Mouse (Mus musculus) lung, postnatal 36 days (tissue): ENCODE measurements around the gene Trnt1.

Source experiments
- DNase-seq: peaks from one replicate; pipeline ENCODE4 v3.0.0; 2022; ENCODE audit warnings: mixed read lengths

Trnt1 gene

GRCm38 (mm10) chr6:106791429-106791828, 22.5 kb downstream of the Trnt1 start:
- no peak for DNase-seq

DNA sequence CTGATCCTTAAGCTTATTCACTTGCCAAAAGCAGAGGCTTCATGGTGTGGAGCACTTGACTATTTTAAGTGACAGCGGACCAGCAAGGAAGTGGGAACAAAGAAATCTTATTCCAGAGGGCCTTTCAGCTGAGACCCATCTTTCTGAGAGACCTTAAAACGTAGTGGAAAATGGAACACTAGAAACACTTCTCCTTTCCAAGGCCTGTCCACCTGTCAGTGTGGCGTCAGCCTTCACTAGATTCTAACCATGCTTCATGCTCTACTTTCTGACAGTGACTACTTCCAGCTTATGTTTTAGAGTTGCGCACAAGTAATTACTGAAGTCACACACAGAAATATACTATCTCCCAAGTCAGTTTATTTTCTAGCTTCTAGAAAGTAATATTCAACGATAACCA, 23.6 kb downstream of the Trnt1 start:
- no peak for DNase-seq

GRCm38 (mm10) chr6:106793088-106793487, 24.2 kb downstream of the Trnt1 start:
- no peak for DNase-seq

DNA sequence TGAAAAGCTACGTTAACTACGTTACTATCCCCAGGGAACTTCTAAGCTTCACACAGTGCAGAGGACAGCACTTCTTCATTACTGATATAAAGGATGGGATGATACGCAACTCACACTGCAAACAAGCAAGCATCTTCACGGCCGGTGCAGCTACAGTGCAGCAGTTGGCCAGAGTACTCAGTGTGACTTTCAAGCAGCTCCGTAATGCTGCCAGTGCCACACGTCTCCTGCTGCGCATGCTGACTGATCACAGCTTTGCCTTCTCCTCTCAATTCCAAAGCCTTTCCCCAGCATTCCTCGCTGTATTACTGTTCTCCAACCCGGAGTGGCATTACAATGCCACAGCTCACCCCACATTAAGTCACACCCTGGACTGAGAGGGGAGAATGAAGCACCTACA, 24.7 kb downstream of the Trnt1 start:
- no peak for DNase-seq

GRCm38 (mm10) chr6:106794094-106794814, 25.3 kb downstream of the Trnt1 start:
- no peak for DNase-seq

GRCm38 (mm10) chr6:106799333-106800226, 30.7 kb downstream of the Trnt1 start, which contains the start of gene Crbn:
TSS of gene Crbn (minus strand) at chr6:106800077.
- DNase-seq: peak; percentile 94

DNA sequence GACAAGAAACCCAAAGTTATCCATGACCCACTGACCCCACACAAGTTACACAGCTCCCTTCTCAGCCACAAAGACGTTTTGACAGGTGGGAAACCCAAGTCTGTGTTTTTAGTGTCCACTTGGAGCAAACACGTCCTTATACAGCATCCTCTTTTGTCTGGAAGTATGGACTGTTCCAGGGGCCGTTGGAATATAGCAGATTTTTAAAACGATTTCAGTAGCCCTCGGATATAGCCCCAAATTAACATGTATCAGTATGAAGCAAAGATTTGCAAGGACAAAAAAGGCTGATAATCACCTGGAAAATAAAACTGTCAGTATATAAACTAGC, 31.3 kb downstream of the Trnt1 start:
- DNase-seq: no peak

DNA sequence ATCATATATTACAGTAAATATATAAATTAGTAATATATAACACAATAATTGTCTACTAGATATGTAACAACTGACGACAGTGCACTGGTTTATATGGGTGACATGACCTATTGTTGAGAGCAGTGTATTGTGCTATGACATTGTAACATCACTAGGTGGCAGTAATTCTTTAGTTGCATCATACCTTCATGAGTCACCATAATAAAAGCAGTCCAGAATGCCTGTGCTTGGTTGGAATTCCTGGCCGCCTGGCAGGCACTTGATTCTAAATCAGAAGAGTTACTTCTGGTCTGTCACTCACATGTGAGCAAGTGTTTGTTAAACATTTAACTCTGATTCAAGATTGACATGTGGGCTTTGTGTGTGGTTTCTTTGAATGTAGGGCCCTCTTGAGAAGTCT, 36.0 kb downstream of the Trnt1 start:
- DNase-seq: peak; percentile 45

DNA sequence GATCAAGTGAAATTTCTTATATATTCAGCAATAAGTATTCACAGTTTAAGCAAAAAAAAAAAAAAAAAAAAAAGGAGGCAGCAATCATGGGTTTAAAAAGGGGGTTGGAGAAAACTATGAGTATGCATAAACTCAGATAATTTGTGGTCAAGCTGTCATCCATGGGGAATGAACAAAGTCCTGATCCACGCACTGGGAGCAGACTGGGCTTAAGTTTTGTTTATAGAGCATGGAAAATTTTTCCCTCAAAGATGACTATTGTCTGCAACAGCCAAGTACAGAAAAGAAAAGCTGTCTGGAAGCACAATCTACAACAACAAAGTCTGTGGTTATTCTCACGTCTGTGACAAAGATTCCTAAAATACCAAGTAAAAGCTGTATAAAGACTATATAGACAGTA, 40.2 kb downstream of the Trnt1 start:
- DNase-seq: no peak

DNA sequence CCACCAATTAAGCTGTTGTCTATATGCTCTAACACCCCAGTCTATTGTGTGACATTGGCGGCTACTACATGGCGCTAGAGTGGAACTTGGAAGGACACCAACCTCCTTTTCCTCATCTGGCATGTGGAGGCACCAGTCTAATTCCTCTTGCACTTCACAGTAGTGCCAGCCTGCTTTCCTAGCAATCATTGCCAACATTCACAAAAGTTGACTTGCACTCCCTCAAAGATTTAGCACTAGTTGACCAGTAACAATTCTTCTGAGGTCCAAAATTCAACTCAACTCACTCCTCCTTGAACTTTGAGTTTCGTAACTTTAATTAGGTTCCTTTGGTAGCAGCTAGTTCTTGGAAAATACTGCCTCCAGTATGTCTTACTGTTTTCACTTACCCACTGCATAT, 41.8 kb downstream of the Trnt1 start:
- DNase-seq: no peak

GRCm38 (mm10) chr6:106819246-106819645, 50.3 kb downstream of the Trnt1 start:
- DNase-seq: no peak

DNA sequence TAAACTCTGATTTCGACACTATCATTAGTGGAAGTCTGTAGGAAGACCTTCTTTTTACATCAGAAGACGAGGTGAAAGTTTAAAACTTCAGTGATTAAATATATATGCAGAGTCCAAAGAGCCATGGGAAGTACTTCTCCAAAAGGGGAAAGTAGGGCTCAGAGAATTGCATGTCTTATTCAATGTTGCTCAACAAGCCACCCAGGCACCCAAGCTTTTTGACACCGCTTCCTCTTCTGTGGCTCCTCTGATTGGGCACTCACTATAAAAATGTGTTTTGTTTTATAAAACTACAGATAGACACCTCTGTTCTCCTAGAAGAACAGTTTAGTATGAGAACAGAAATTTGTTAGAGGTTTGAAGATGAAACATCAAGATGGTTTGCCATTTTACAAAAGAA, 51.0 kb downstream of the Trnt1 start:
- DNase-seq: no peak

DNA sequence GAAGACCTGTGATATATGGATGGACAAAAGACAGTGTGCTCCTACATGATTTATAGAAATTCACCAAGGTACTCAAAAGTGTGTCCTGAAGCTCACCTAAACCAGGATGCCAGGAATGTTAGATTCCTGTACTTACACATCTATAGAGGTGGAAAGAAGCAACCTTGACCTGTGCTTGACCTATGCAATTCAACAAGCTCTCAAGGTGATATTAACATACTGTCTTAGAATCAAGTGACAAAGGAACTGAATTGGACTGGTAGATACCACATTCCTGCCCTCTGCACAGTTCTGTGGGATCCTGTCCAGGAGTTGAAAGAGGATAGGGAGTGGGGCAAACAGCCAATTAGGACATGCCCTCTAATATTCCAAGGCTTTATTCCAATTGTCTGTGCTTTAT, 51.6 kb downstream of the Trnt1 start:
- no peak for DNase-seq

DNA sequence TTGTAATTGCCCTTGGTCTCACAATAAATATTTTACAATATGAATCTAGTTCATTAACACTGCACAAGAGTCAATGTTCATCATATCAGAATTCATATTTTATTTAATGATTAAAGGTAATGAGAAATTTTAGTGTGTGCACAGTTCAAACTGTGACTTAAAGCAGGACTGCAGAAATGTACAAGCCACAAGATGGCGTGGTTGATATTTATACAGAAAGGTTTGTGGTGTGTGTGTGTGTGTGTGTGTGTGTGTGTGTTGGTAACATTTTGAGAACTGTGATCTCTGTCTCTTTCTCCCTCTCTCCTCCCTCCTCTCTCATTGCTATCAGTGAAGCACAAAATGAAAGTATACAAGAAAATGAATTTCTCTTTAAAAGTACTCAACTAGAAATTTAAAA, 53.4 kb downstream of the Trnt1 start:
- DNase-seq: no peak
